Mouse (Mus musculus): ENCODE measurements around the gene Suds3. TPM values are rescaled to one million over a fixed set of nuclear protein-coding genes. Genes with fewer than 3 reads are reported as not detected.

Suds3 gene
- polyA plus RNA-seq, 1 experiment from 2014 or later, result 30.5 TPM

- Histone ChIP-seq H3K9ac (replicated peaks) (no peak overlapping the region), H3K4me3 (ENCODE audit: low read depth, low read length) (no peak overlapping the region), H3K4me2 (ENCODE audit: low read depth, low read length) (no peak overlapping the region), H3K27me3 (ENCODE audit: insufficient read depth, low read length) (no peaks in the 10 kb centered on the region), H3K27ac (ENCODE audit: low read depth) (no peak overlapping the region), H3K9me3 (ENCODE audit: low read length) (no peaks in the 10 kb centered on the region), H3K4me1 (ENCODE audit: insufficient read depth) (no peaks in the 10 kb centered on the region), H3K36me3 (replicated peaks; ENCODE audit: insufficient read depth, low read length) (no peaks in the 10 kb centered on the region)
- no peak for DNase-seq
- TF ChIP-seq EP300 (IDR thresholded peaks at IDR 0.05; ENCODE audit: low read depth) (no peak), CTCF (IDR thresholded peaks at IDR 0.05; ENCODE audit: low read depth) (no peak)
- WGBS (ENCODE audit: insufficient replicate concordance), result 43% methylated on average over 2 of the region's 2 CpGs
- ATAC-seq, result no peak
These were observed 54.7 kb downstream of the Suds3 start for GRCm38 (mm10) chr5:117061251-117061650.

GRCm38 (mm10) chr5:117060484-117061130 is 55.3 kb downstream of the Suds3 start:
- Histone ChIP-seq H3K36me3 (replicated peaks; ENCODE audit: insufficient read depth, low read length) (no peaks in the 10 kb centered on the region), H3K9me3 (ENCODE audit: low read length) (no peaks in the 10 kb centered on the region), H3K27me3 (ENCODE audit: insufficient read depth, low read length) (no peaks in the 10 kb centered on the region), H3K4me2 (ENCODE audit: low read depth, low read length) (no peak overlapping the region), H3K27ac (ENCODE audit: low read depth) (no peak overlapping the region), H3K4me1 (ENCODE audit: insufficient read depth) (no peaks in the 10 kb centered on the region), H3K9ac (replicated peaks) (no peak overlapping the region), H3K4me3 (ENCODE audit: low read depth, low read length) (no peak overlapping the region)
- ATAC-seq (no peak), DNase-seq (no peak)
- TF ChIP-seq EP300 (IDR thresholded peaks at IDR 0.05; ENCODE audit: low read depth), result no peak
- TF ChIP-seq CTCF (IDR thresholded peaks at IDR 0.05; ENCODE audit: low read depth), result no peak
- WGBS (ENCODE audit: insufficient replicate concordance), result 70% methylated on average over 18 of the region's 18 CpGs

GRCm38 (mm10) chr5:117049940-117050339 is 66.0 kb downstream of the Suds3 start:
- Histone ChIP-seq H3K27me3 (ENCODE audit: insufficient read depth, low read length) (no peaks in the 10 kb centered on the region), H3K9ac (replicated peaks) (no peak overlapping the region), H3K36me3 (replicated peaks; ENCODE audit: insufficient read depth, low read length) (no peaks in the 10 kb centered on the region), H3K9me3 (ENCODE audit: low read length) (no peaks in the 10 kb centered on the region), H3K4me2 (ENCODE audit: low read depth, low read length) (no peak overlapping the region), H3K27ac (ENCODE audit: low read depth) (no peak overlapping the region), H3K4me1 (ENCODE audit: insufficient read depth) (no peaks in the 10 kb centered on the region), H3K4me3 (ENCODE audit: low read depth, low read length) (no peak overlapping the region)
- WGBS (ENCODE audit: insufficient replicate concordance), result 79% methylated on average over 7 of the region's 7 CpGs
- TF ChIP-seq EP300 (IDR thresholded peaks at IDR 0.05; ENCODE audit: low read depth), result no peak
- TF ChIP-seq CTCF (IDR thresholded peaks at IDR 0.05; ENCODE audit: low read depth), result no peak
- ATAC-seq (no peak), DNase-seq (no peak)

DNA sequence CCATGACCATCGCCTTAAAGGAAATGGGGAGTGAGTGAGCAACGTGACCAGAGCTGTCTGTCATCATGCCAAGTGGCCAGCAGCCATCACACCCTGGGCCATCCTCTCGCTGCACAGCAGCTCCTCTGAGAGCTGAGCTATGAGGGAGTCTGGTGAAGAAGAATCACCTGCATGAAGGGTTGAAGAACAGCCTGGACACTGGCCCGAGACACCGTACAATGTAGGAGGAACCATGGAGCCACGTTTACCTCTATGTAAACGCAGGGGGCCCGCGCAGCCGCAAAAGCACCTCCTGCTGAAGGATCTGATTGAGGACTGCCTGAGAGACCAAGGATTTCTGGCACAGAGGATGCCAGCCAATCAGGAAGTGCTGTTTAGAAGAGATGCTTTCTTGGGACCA is 70.8 kb downstream of the Suds3 start:
- Histone ChIP-seq H3K9ac (replicated peaks) (no peak overlapping the region), H3K4me1 (ENCODE audit: insufficient read depth) (no peaks in the 10 kb centered on the region), H3K4me2 (ENCODE audit: low read depth, low read length) (no peak overlapping the region), H3K27me3 (ENCODE audit: insufficient read depth, low read length) (no peaks in the 10 kb centered on the region), H3K4me3 (ENCODE audit: low read depth, low read length) (no peak overlapping the region), H3K36me3 (replicated peaks; ENCODE audit: insufficient read depth, low read length) (no peaks in the 10 kb centered on the region), H3K9me3 (ENCODE audit: low read length) (no peaks in the 10 kb centered on the region), H3K27ac (ENCODE audit: low read depth) (no peak overlapping the region)
- DNase-seq (no peak), ATAC-seq (no peak)
- 62% methylated on average over 10 of the region's 10 CpGs for WGBS (ENCODE audit: insufficient replicate concordance)
- no peak for TF ChIP-seq EP300 (IDR thresholded peaks at IDR 0.05; ENCODE audit: low read depth)
- TF ChIP-seq CTCF (IDR thresholded peaks at IDR 0.05; ENCODE audit: low read depth), result no peak

- H3K4me2 ChIP-seq (ENCODE audit: low read depth, low read length), result no peak overlapping the region
- H3K27me3 ChIP-seq (ENCODE audit: insufficient read depth, low read length), result no peaks in the 10 kb centered on the region
- ATAC-seq, result no peak
- no peak overlapping the region for H3K9ac ChIP-seq (replicated peaks)
- no peak for DNase-seq
- no peaks in the 10 kb centered on the region for H3K36me3 ChIP-seq (replicated peaks; ENCODE audit: insufficient read depth, low read length)
- H3K4me3 ChIP-seq (ENCODE audit: low read depth, low read length), result no peak overlapping the region
- WGBS (ENCODE audit: insufficient replicate concordance), result 61% methylated on average over 11 of the region's 11 CpGs
- no peaks in the 10 kb centered on the region for H3K9me3 ChIP-seq (ENCODE audit: low read length)
- no peaks in the 10 kb centered on the region for H3K4me1 ChIP-seq (ENCODE audit: insufficient read depth)
- no peak overlapping the region for H3K27ac ChIP-seq (ENCODE audit: low read depth)
- TF ChIP-seq CTCF (IDR thresholded peaks at IDR 0.05; ENCODE audit: low read depth) (no peak), EP300 (IDR thresholded peaks at IDR 0.05; ENCODE audit: low read depth) (no peak)
These were observed 73.3 kb downstream of the Suds3 start for GRCm38 (mm10) chr5:117042661-117043060.

Other genes with a start within 250 kb of the Suds3 start
- gene Taok3, start 4.0 kb upstream of the Suds3 start, polyA plus RNA-seq (2015; fragmentation: Nextera tagmentation; extraction: Ambion mirVana), result 40.5 and 41.9 TPM in 2 replicates
- 120 and 129 TPM in 2 replicates for gene Pebp1, start 171.5 kb upstream of the Suds3 start, polyA plus RNA-seq (2015; fragmentation: Nextera tagmentation; extraction: Ambion mirVana)
- 2.1 and 2.9 TPM in 2 replicates for gene Vsig10, start 203.0 kb upstream of the Suds3 start, polyA plus RNA-seq (2015; fragmentation: Nextera tagmentation; extraction: Ambion mirVana)
- 31.7 and 32.3 TPM in 2 replicates for gene Wsb2, start 241.2 kb upstream of the Suds3 start, polyA plus RNA-seq (2015; fragmentation: Nextera tagmentation; extraction: Ambion mirVana)